Mouse (Mus musculus) c-Kit-positive CD71-positive TER-119-positive erythroid progenitor cells, embryonic 14.5 days (primary cell): Measurements from ENCODE around the gene Gm4631.
"Not testable (repeated sequence)": the region's sequence is repeated elsewhere in the genome, so short reads cannot be mapped to it uniquely, and the experiment has no call there.

Source experiments
- DNase-seq: peaks from one replicate; pipeline ENCODE4 v3.0.0-alpha.2; 2013; ENCODE audit warnings: low spot score

The Gm4631 gene

DNA sequence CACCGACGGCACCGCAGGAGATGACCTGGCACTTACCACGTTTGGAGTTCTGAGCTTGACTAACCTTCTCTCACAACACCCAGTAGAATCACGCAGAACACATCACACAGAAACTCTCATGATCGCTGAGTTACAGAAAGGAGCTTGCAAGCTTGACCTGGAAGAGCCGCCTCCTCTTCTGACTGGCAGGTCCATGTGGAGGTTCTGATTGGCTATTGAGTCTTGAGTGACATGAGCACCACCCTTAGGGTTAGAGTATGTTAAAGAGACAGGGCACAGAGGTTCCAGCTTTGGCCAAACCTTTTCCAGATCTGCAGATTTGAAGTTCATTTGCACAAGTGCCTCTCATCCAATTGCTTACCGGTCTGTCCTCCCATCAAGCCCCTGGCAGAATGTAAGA lies at the start of gene Gm4631:
TSS of gene Gm4631 (minus strand) at position 101 of the 400 bp plus-strand sequence.
- DNase-seq, result not testable (repeated sequence)

DNA sequence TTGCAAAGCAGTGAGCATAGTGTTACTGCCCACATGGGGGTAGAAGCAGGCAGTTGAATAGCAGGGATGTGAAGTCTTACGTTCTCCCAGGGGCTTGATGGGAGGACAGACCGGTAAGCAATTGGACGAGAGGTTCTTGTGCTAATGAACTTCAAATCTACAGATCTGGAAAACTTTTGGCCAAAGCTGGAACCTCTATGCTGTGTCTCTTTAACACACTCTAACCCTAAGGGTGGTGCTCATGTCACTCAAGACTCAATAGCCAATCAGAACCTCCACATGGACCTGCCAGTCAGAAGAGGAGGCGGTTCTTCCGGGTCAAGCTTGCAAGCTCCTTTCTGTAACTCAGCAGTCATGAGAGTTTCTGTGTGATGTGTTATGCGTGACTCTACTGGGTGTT lies 34.1 kb upstream of the Gm4631 start, which contains the start of gene Zfp968:
TSS of gene Zfp968 (plus strand) at position 301 of the 400 bp plus-strand sequence.
- not testable (repeated sequence) for DNase-seq

DNA sequence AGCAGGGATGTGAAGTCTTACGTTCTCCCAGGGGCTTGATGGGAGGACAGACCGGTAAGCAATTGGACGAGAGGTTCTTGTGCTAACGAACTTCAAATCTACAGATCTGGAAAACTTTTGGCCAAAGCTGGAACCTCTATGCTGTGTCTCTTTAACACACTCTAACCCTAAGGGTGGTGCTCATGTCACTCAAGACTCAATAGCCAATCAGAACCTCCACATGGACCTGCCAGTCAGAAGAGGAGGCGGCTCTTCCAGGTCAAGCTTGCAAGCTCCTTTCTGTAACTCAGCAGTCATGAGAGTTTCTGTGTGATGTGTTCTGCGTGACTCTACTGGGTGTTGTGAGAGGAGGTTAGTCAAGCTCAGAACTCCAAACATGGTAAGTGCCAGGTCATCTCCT lies 63.2 kb downstream of the Gm4631 start, which contains the start of gene Gm14440:
TSS of gene Gm14440 (plus strand) at position 301 of the 400 bp plus-strand sequence.
- DNase-seq, result not testable (repeated sequence)
